Mouse (Mus musculus): ENCODE results near the gene Tmbim1.
A peak's percentile ranks its signal among the peaks of the same experiment; 100 is the strongest.
"Not testable (repeated sequence)": the region's sequence is repeated elsewhere in the genome, so short reads cannot be mapped to it uniquely, and the experiment has no call there.

Tmbim1 gene

GRCm38 (mm10) chr1:74294090-74294643 is 11.3 kb downstream of the Tmbim1 start:
- no peak for DNase-seq

GRCm38 (mm10) chr1:74293306-74293960 is 12.0 kb downstream of the Tmbim1 start:
- peak; percentile 55 for DNase-seq

GRCm38 (mm10) chr1:74292331-74293020 is 12.9 kb downstream of the Tmbim1 start:
- DNase-seq: no peak

GRCm38 (mm10) chr1:74290141-74290540 is 15.3 kb downstream of the Tmbim1 start:
- no peak for DNase-seq

DNA sequence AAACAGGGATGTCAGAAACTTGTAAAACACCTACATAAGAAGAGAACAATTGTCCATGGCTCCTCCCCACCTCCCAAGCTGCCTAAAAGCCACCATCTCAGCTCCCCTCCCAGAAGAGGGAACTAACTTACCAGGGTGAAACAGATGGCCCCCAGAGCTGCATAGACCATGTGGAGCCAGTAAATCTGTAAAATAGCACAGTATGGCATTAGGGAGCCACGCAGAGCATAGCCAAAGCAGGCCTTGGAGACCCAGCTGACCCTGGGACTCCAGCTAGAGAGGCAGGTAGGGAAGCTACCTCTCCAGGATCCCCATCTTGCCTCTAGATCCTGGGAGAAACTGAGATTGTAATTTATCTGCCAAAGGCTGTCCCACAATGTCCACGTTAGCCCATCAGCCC is 15.7 kb downstream of the Tmbim1 start:
- no peak for DNase-seq

DNA sequence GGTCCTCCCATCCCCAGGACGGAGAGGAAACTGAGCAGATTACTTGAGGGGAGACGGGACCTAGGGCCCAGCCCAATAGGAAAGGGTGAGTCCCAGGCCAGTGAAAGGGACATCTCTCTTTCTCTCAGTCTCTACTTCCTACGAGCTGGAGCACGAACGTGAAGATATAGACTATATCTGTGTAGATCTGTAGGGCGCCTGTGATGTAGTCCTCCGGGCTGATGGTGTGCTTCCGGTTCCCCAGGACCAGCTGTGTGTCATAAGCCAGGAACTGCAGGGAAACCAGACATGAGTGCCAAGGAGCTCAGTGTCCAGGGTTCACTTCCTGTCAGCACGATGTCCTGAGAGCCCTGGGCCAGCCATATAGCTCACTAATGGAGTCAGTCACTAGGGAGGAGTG is 16.2 kb downstream of the Tmbim1 start:
- DNase-seq: no peak

DNA sequence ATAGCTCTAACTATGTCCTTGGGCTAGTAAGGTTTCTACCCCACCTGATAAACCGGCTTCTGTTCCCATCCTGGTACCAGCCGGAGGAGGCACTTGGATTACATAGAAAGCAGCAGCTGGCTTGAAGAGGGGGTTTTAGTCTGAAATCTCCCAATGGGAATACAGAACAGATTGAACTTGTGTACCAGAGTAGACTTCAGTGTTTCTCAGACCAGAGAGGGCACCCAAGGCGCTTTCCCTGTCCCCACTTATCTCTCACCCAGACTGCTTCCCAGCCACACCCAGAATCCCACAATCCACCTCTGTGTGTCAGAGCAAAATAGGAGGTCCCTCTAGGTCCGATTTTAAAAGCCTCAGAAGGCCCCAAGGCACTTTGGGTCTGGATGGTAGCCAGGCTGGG is 17.1 kb downstream of the Tmbim1 start:
- no peak for DNase-seq

- not testable (repeated sequence) for DNase-seq
These were observed 18.4 kb downstream of the Tmbim1 start for GRCm38 (mm10) chr1:74286869-74287607.

DNA sequence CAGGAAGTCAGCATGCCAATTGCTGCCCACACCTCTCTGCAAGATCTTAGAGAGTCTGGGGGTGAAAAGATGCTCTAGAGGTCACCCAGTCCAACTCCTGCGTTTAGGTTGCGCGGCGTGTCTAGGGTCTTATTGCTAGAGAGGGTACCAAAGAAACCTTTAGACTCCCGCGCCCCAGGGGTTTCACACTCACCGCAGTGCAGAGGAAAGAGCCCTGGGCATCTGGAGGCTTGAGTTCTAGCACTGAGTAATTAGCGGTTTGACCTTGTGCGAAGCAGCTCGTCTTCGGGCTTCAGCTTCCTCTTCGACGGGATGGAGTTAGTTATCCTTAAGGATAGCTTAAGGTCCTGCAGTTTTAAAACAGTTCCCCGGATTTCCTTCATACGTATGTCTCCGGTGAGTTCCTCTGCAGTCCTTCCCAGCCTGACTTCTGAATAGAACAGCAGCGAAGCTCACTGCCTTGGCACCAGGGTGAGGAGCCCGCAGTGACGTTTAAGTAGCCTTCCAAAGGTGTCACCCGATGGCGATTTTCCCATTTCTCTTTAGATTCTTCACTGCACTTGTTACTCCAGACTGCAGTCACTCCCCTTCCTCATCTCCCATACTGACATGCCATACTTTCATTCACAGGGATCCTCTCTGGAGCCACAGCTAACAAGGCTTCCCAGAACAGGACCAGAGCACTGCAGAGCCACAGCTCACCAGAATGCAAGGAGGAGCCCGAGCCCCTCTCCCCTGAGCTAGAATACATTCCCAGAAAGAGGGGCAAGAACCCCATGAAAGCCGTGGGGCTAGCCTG is 20.0 kb downstream of the Tmbim1 start:
- DNase-seq: no peak

DNA sequence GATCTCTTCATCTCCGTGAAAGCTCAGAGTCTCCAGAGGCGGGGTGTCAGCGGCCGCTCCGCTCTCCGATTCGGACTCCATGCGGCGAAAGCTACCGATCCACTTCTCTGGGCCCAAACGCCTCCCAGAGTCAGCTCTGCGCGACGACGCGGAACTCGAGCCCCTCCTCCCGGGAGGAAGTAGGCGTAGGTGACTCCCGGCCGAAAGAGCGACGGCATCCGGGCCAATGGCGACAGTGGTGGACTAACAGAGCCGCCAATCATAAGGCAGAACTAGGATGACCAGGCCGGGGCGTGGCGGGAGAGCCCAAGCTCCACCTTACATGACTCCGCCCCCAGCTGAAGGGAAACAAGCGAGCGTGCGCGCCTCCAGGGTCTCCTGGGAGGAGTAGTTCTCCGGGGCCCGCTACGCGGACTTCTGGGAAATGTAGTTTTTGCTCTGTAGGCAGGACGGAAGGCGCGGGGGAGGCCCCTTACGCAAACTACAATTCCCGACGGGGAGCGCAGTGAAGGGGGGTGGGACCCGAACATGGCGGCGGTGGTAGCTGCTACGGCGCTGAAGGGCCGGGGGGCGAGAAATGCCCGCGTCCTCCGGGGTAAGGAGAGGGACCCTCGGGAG is 20.8 kb downstream of the Tmbim1 start, which contains the start of the genes Aamp and Pnkd:
Gene Aamp, minus strand, starts transcription at position 196 of the 618 bp plus-strand sequence.
Gene Pnkd, plus strand, starts transcription at position 388 of the 618 bp plus-strand sequence.
- peak; percentile 100 for DNase-seq

GRCm38 (mm10) chr1:74283686-74284463 is 21.5 kb downstream of the Tmbim1 start:
- peak; percentile 84 for DNase-seq

- DNase-seq: no peak
These were observed 22.4 kb downstream of the Tmbim1 start for GRCm38 (mm10) chr1:74282896-74283625.

GRCm38 (mm10) chr1:74281886-74282285 is 23.5 kb downstream of the Tmbim1 start:
- no peak for DNase-seq

GRCm38 (mm10) chr1:74281372-74281771 is 24.1 kb downstream of the Tmbim1 start:
- DNase-seq: no peak

- DNase-seq: no peak
These were observed 24.7 kb downstream of the Tmbim1 start for GRCm38 (mm10) chr1:74280591-74281325.

GRCm38 (mm10) chr1:74278988-74279387 is 26.4 kb downstream of the Tmbim1 start:
- no peak for DNase-seq

DNA sequence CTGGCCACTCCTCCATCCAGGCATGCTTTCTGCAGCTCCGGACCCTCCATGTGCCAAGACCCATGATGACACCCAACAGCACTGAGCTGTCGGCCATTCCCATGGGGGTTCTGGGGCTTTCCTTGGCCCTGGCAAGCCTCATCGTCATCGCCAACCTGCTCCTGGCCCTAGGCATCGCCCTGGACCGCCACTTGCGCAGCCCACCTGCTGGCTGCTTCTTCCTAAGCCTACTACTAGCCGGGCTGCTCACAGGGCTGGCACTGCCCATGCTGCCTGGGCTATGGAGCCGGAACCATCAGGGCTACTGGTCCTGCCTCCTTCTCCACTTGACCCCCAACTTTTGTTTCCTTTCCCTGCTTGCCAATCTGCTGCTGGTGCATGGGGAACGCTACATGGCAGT is 26.9 kb downstream of the Tmbim1 start, which contains the start of gene Gpbar1:
Gene Gpbar1, plus strand, starts transcription at position 13 of the 400 bp plus-strand sequence.
- DNase-seq: no peak

DNA sequence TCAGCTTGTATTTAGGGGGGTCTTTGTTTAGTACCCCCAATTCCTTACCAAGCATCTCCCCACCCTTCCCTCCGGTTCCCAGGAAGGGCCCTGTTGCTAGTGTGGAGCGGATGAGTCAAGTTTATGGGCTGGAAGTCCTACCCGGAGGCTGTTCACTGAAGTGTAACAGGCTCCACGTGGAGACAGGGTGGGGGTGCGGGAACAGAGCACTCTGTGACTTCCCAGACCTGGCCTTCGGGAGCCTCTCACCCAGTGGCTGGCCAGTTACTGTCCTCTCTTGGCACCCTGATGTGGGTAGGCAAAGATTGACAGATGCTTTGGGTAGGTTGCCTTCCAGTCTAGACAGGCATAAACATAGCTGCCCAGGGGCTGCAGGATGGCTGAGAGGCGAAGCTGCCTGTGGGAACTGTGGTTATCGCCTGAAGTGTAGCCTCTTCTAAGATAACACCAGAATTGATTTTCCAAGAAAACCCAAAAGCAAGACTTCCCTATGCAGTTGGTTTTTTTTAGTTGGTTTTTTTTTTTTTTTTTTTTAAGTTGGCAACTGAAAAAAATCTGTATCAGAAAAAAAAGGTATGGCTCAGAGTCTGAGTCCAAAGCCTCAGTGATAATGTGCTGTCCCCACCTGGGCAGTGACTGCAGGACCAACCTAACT is 27.4 kb downstream of the Tmbim1 start:
- DNase-seq: no peak

DNA sequence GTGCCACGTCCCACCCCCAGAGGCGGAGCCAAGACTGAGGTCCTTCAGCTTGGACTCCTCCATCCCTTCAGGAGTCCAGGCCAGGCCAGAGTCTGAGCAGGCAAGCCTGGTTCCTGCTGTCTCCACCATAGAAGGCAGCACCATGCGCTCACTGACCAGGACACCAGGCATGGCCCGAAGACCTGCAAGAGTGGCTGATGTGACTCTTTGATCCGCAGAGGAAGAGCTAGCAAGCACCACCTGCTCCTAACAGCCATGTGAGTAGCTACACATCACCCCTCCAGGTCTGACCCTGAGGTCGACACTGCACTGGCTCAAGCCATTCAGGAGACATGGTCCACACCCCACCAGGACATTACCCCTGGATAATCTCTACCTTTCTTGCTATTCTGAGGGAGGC is 28.4 kb downstream of the Tmbim1 start:
- DNase-seq: no peak

Measured in lung, postnatal 10 days (tissue).